Mouse (Mus musculus) CH12.LX (cell line): ENCODE data around the gene Brd1. TPM values are rescaled to one million over a fixed set of nuclear protein-coding genes. Genes with fewer than 3 reads are reported as not detected.

Source experiments
- DNase-seq: peaks from one replicate; pipeline ENCODE4 v3.0.0-alpha.2; 2013; ENCODE audit errors: extremely low read depth
- H3K27ac ChIP-seq: 2 replicates; pipeline ENCODE4 v1.5.1; 2012; ENCODE audit warnings: low read depth, mild to moderate bottlenecking, control low read depth, moderate library complexity; ENCODE audit not compliant: insufficient read depth
- H3K27me3 ChIP-seq: replicated peaks from 2 replicates; pipeline ENCODE3; 2012; ENCODE audit warnings: inconsistent platforms
- H3K36me3 ChIP-seq, 2 experiments: replicated peaks in 1 of 2; 2 replicates each; pipeline versions ENCODE3 to v1.6.1; 2012; ENCODE audit warnings: inconsistent platforms in 1 of 2, low read length in 1 of 2, mild to moderate bottlenecking in 1 of 2, mixed read lengths in 1 of 2, moderate library complexity in 1 of 2; ENCODE audit not compliant: control insufficient read depth in 1 of 2, insufficient read depth in 1 of 2
- H3K4me1 ChIP-seq, 2 experiments: 2 replicates each; pipeline ENCODE4 v1.6.1; 2012; ENCODE audit warnings: inconsistent platforms in 1 of 2, moderate library complexity in 1 of 2; ENCODE audit not compliant: insufficient read depth in 2 of 2, control insufficient read depth in 1 of 2
- H3K4me2 ChIP-seq: 2 replicates; pipeline ENCODE4 v1.6.1; 2012; ENCODE audit warnings: low read depth, mild to moderate bottlenecking, control low read depth; ENCODE audit not compliant: poor library complexity, insufficient read depth, severe bottlenecking
- H3K4me3 ChIP-seq, 3 experiments: fragments of 150-350 bp in 1 of 3; sonication (generic) in 1 of 3; replicated peaks in 1 of 3; 2 replicates each; pipeline versions ENCODE3 to v1.5.1; 2011 to 2012; ENCODE audit warnings: low read depth in 2 of 3, low read length in 2 of 3, mild to moderate bottlenecking in 2 of 3, moderate library complexity in 2 of 3, control low read depth in 1 of 3, improper control_type of control experiment in 1 of 3, inconsistent platforms in 1 of 3, mixed read lengths in 1 of 3; ENCODE audit not compliant: poor library complexity in 1 of 3
- H3K79me2 ChIP-seq: replicated peaks from 2 replicates; pipeline ENCODE4 v1.6.1; 2012; ENCODE audit warnings: mild to moderate bottlenecking, moderate library complexity; ENCODE audit not compliant: control insufficient read depth, poor library complexity, insufficient read depth, severe bottlenecking; ENCODE audit errors: extremely low read depth
- H3K9ac ChIP-seq: 2 replicates; pipeline ENCODE4 v1.6.1; 2012; ENCODE audit warnings: low read depth, mild to moderate bottlenecking, control low read depth, moderate library complexity; ENCODE audit not compliant: insufficient read depth
- H3K9me3 ChIP-seq: replicated peaks from 2 replicates; pipeline ENCODE3; 2012; ENCODE audit warnings: low read length, inconsistent platforms, mixed read lengths
- BHLHE40 ChIP-seq: IDR thresholded peaks from 2 replicates; pipeline ENCODE4 v1.6.1; 2011; ENCODE audit warnings: mild to moderate bottlenecking, low read depth, low read length, improper control_type of control experiment
- CTCF ChIP-seq, 2 experiments: IDR thresholded peaks in 1 of 2; conservative IDR thresholded peaks in 1 of 2; 2 replicates each; pipeline ENCODE4 v1.5.1; 2011 to 2012; ENCODE audit warnings: low read depth in 2 of 2, low read length in 2 of 2, improper control_type of control experiment in 1 of 2, inconsistent platforms in 1 of 2, mild to moderate bottlenecking in 1 of 2, moderate library complexity in 1 of 2
- E2F4 ChIP-seq: IDR thresholded peaks from 2 replicates; pipeline ENCODE4 v1.6.1; 2011; ENCODE audit warnings: low read depth, low read length, improper control_type of control experiment; ENCODE audit not compliant: insufficient replicate concordance
- ELF1 ChIP-seq: IDR thresholded peaks from 2 replicates; pipeline ENCODE4 v1.6.1; 2014; ENCODE audit warnings: low read depth, mild to moderate bottlenecking, inconsistent platforms, low read length, improper control_type of control experiment
- ETS1 ChIP-seq: conservative IDR thresholded peaks from 2 replicates; pipeline ENCODE4 v1.6.1; 2012; ENCODE audit warnings: low read depth, mild to moderate bottlenecking, inconsistent platforms, low read length, improper control_type of control experiment, moderate library complexity
- HCFC1 ChIP-seq: IDR thresholded peaks from 2 replicates; pipeline ENCODE4 v1.6.1; 2012; ENCODE audit warnings: low read depth, mild to moderate bottlenecking, inconsistent platforms, low read length, improper control_type of control experiment
- JUND ChIP-seq: conservative IDR thresholded peaks from 2 replicates; pipeline ENCODE4 v1.6.1; 2011; ENCODE audit warnings: low read depth, low read length, improper control_type of control experiment
- KAT2A ChIP-seq: IDR thresholded peaks from 2 replicates; pipeline ENCODE4 v1.6.1; 2012; ENCODE audit warnings: low read length, improper control_type of control experiment, inconsistent platforms; ENCODE audit not compliant: insufficient replicate concordance
- MEF2A ChIP-seq: IDR thresholded peaks from 2 replicates; pipeline ENCODE4 v1.6.1; 2014; ENCODE audit warnings: low read depth, mild to moderate bottlenecking, inconsistent platforms, low read length, improper control_type of control experiment, borderline replicate concordance
- NELFE ChIP-seq: IDR thresholded peaks from 2 replicates; pipeline ENCODE4 v1.6.1; 2011; ENCODE audit warnings: low read depth, low read length, improper control_type of control experiment
- PAX5 ChIP-seq: IDR thresholded peaks from 2 replicates; pipeline ENCODE4 v1.6.1; 2012; ENCODE audit warnings: low read length, inconsistent platforms, mixed read lengths
- RCOR1 ChIP-seq: conservative IDR thresholded peaks from 2 replicates; pipeline ENCODE4 v1.6.1; 2012; ENCODE audit warnings: low read depth, mild to moderate bottlenecking, inconsistent platforms, low read length, improper control_type of control experiment
- SIN3A ChIP-seq: IDR thresholded peaks from 2 replicates; pipeline ENCODE4 v1.6.1; 2012; ENCODE audit warnings: low read length, improper control_type of control experiment, inconsistent platforms
- TBP ChIP-seq: conservative IDR thresholded peaks from 2 replicates; pipeline ENCODE4 v1.6.1; 2011; ENCODE audit warnings: low read depth, low read length, improper control_type of control experiment
- ZC3H11A ChIP-seq: IDR thresholded peaks from 2 replicates; pipeline ENCODE4 v1.6.1; 2012; ENCODE audit warnings: low read depth, mild to moderate bottlenecking, inconsistent platforms, low read length, improper control_type of control experiment
- ZMIZ1 ChIP-seq: IDR thresholded peaks from 2 replicates; pipeline ENCODE4 v1.6.1; 2012; ENCODE audit warnings: low read depth, mild to moderate bottlenecking, inconsistent platforms, low read length, improper control_type of control experiment
- ZNF384 ChIP-seq: IDR thresholded peaks from 2 replicates; pipeline ENCODE4 v1.6.1; 2012; ENCODE audit warnings: low read depth, low read length, improper control_type of control experiment, inconsistent platforms
- dilution Hi-C: fragments of 300-500 bp; cut with MboI; formaldehyde crosslinking; loops from 2 replicates; pipeline ENCODE4 v1.14.3; 2020; ENCODE audit warnings: low sequenced_read_pairs; ENCODE audit not compliant: extremely low pct_unique_long_range_greater_than_20kb, extremely low pct_ligation_motif_present
- in situ Hi-C: fragments of 300-500 bp; cut with MboI; formaldehyde crosslinking; loops from 3 replicates; pipeline ENCODE4 v1.14.3; 2019; ENCODE audit warnings: low sequenced_read_pairs, low pct_ligation_motif_present, low pct_unique_long_range_greater_than_20kb, mixed read lengths
- polyA plus RNA-seq: library from polyadenylated mRNA; unstranded; fragments of >175 nt; gene quantifications from 2 replicates; pipeline ENCODE4 v1.2.1, GENCODE M21; 2012; ENCODE audit warnings: low read depth; ENCODE audit not compliant: insufficient read length
- total RNA-seq, 2 experiments: library from RNA; depleted of rRNA; stranded (reverse); fragments of 300-350 nt in 1 of 2; fragments of >200 nt in 1 of 2; gene quantifications; 2 replicates each; pipeline ENCODE4 v1.2.3; 2012 to 2014

Gene Brd1
- total and polyA plus RNA-seq, 3 experiments = 13.6 to 19.1 (median 16.2) TPM

DNA sequence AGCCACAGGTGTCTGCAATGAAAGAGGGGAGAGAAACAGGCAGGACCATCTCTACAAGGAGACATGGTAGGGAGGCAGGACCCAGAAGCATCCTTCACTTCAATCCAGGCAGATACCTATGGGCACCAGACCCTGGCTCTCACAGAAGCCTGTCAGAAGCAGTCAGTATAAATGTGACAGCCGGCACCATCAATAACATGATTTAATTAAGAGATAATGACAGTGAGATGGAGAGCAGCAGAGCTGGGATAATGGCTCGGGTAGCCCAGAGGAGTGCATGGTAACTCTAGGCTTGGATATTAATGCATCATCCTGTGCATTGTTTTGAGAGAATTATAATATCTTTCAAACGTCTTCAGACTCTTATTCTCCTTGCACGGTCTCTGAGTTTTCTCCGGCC, 58.0 kb downstream of the Brd1 start:
- Histone ChIP-seq H3K36me3 (no peaks in the 10 kb centered on the region), H3K9me3 (no peaks in the 10 kb centered on the region), H3K27ac (no peak overlapping the region), H3K4me1 (no peaks in the 10 kb centered on the region), H3K4me3 (no peak overlapping the region), H3K9ac (no peak overlapping the region), H3K4me2 (no peak overlapping the region), H3K79me2 (no peaks in the 10 kb centered on the region), H3K27me3 (peaks cover 25% of the 10 kb centered on the region)
- no peak for TF ChIP-seq E2F4
- TF ChIP-seq KAT2A = no peak
- TF ChIP-seq BHLHE40 = no peak
- TF ChIP-seq PAX5 = no peak
- no peak for TF ChIP-seq ZMIZ1
- dilution Hi-C loops (no loop called here), in situ Hi-C loops (no loop called here)
- no peak for DNase-seq

DNA sequence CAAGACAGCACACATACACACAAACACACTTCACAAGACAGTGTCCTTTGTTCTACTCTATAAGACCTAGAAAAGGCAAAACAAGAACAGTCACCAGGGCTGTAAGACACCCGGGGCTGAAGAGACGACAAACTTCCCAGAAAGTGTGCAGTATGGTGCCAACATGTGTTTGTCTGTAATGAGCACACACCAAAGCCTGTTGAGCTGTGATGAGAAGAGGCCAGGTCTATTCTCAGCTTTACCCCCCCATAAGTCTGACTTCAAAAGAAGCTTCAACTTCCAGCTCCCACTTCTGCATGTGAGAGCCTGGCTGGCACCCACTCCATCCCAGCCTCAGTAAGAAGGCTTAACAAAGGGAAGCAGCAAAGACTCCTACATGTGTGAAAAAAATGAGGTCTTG, 65.3 kb downstream of the Brd1 start:
- no peak overlapping the region for H3K9ac ChIP-seq
- no peak for DNase-seq
- dilution Hi-C loops = no loop called here
- no peaks in the 10 kb centered on the region for H3K79me2 ChIP-seq
- H3K27ac ChIP-seq = no peak overlapping the region
- H3K4me2 ChIP-seq = no peak overlapping the region
- TF ChIP-seq RCOR1 (no peak), SIN3A (no peak), KAT2A (no peak), HCFC1 (no peak), JUND (no peak), CTCF (conservative IDR thresholded peaks at IDR 0.05 in 1 of 2, IDR thresholded peaks at IDR 0.05 in 1 of 2; ENCODE audit: low read depth in 2 of 2, low read length in 2 of 2) (no peak), E2F4 (no peak), ZNF384 (no peak), NELFE (no peak), TBP (no peak), ETS1 (no peak), ELF1 (no peak), MEF2A (no peak), ZC3H11A (no peak)
- TF ChIP-seq, all 38 proteins: peak for 0
- in situ Hi-C loops = no loop called here
- H3K4me3 ChIP-seq = no peak overlapping the region
- peaks cover 50% of the 10 kb centered on the region for H3K27me3 ChIP-seq
- no peaks in the 10 kb centered on the region for H3K9me3 ChIP-seq
- no peaks in the 10 kb centered on the region for H3K36me3 ChIP-seq
- no peaks in the 10 kb centered on the region for H3K4me1 ChIP-seq
